Mouse (Mus musculus) erythroblast, adult 5-6 weeks (primary cell): ENCODE results near the gene Ctnna3. TPM values are rescaled to one million over a fixed set of nuclear protein-coding genes. Genes with fewer than 3 reads are reported as not detected.
"Not testable (repeated sequence)": the region's sequence is repeated elsewhere in the genome, so short reads cannot be mapped to it uniquely, and the experiment has no call there.

Experiments
- ATAC-seq: replicated peaks from 2 replicates; pipeline ENCODE4 v1.8.0; 2016; ENCODE audit warnings: moderate number of reproducible peaks, mild to moderate bottlenecking, moderate TSS enrichment, inconsistent platforms; ENCODE audit not compliant: poor library complexity, low FRiP score, severe bottlenecking
- total RNA-seq, 2 experiments: library from RNA; stranded (forward) in 1 of 2; stranded (reverse) in 1 of 2; fragments of 150-400 nt in 1 of 2; fragments of 200-764, 138-1000 nt in 1 of 2; gene quantifications; 2 replicates each; pipeline versions ENCODE4 v1.2.3 to v1.2.4; 2015 to 2017; ENCODE audit warnings: low replicate concordance in 2 of 2

Ctnna3 gene
- total RNA-seq, 2 experiments from 2014 or later, result not detected

DNA sequence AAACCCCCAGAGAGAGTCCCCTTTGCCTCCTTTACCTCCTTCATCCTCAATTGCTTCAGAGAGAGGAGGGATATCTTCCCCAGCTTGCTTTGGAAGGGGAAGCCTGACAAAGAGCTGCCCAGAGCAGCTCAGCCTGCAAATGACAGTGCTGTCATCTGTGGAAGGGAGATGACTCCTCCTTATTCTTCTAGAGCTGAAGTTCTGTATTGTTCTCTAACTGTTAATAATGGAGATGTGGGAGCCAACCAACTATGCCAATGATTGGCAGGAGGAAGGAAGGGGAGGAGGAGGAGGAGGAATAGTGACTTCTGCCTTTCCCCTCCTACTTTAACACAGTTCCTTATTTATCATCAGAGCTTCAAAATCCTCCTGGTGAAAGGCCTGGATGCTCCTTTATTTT is 875.9 kb downstream of the Ctnna3 start:
- ATAC-seq, result no peak

DNA sequence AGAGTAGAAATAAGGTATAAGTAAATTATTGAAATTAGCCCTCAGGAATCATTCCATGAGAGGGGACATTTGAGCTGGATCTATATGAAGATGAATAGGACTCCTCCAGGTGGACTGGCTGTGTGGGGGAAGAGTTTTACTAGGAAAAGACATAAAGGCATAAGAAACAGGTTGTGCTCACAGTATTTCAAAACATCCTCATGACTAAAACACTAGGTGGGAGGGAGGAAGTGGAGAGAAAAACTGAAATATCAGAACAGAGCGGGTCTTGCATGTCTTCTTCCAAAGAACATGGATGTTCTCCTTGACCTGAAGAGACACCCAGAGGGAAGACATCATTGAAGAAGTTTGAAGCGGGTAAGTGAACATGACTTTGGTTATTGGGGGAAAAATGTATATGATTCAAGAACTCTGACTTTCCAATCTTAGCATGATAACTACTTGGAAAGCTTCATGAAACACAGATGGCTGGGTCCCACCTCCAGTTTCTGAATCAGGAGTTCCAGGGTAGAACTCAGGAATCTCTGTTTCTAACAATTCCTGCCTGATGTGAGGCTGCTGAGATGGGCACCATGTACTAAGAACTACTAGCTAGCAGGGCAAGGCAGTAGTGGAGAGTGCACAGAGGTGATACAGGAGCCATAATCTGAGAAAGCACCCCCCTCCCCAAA is 881.9 kb downstream of the Ctnna3 start:
- no peak for ATAC-seq

DNA sequence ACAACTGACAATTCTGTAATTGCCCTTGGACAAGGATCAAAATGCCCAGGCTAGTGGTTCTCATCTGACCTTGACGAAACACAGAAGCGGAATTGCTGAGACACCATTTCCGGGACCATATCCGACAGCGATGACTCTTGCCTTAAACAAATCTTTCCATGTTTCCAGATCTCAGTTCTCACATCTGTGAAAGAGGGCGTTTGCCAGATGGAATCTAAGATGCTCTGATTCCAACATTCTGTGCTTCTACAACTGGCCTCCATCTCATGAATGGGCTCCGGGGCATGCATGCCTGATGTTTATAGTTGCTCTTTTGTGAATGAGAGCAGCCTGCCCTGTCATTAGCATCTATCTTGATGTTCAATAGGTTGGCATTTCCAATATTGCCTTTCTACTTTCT is 890.4 kb downstream of the Ctnna3 start:
- no peak for ATAC-seq

DNA sequence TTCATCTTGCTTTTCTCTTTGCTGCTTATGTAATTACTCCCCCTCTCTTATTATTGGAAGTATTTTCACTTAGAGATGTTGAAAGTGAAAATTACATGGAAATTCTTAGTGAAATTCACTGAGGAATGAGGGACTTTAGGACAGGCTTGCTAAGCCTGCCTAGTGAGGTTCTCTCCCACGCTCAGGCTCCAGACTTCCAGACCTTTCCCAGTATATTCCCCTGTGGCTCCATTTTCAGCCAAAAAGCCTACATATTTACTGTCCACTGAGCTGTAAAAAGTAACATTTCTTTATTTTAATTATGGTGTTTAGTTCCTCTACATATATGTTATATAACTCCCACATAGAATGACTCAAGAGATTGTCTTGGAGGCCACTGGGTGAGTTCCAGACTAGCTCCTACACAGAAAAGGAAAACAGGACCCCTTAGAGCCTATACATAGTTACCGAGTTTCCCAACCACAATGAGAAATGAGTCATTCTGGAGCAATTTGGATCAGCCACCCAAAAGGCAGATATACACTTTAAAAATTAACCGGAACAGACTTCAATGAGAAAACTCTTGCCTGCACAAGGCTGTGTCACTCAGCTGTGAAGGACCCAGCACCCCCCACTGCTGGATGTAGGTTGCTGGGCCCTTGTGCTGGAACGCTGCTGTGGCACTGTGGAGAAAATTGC is 912.9 kb downstream of the Ctnna3 start:
- ATAC-seq, result no peak

DNA sequence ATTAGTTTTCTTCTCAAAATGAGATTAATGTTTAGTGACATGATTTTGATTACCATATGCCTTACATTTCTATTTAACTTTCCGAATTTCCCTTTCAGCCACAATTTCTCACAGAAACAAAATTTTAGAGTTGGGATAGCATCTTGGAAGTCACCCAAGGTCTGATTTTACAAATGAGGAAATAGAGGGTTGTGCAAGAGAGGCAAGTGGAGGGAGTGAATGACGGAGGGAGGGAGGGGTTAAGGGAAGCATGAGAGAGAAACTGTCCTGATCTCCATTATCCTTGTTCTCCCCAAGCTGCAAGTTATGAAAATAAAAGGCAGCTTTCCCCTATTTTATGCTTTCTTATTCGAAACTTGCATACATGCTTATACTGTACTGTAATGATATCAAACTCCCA is 943.4 kb downstream of the Ctnna3 start:
- ATAC-seq, result no peak

DNA sequence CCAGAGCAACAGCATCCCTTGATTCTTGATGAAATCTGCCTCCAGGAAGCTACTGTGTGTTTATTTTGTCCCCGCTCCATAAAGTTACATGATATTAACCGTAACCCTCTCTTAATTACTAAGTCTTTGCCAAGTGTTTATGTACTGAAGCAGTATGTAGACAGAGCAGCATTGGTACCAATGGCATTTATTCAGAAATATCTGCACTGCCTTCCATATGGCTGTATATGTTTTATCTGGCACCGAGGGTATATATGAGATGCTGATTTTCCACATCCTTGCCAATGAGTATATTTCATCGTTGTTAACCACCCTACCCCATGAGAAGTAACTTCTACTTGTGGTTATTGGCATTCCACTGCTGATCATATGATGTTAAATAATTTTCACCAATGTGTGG is 947.9 kb downstream of the Ctnna3 start:
- ATAC-seq, result no peak

DNA sequence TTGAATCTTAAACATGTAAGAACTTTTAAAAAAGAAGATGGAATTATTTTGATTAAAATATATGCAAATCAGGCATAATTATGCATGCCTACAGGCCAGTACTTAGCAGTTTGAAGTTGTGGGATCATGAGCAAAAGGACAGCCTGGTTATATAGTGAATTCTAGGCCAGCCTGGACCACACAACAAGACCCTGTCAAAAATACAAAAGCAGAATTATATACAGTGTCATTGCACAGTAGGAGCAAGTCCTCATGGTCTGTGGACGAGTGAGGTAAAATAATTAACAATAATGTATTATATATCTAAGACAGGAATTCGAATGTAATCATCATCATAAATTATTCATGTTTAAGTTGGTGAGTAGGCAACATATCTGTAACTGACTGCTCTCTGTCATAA is 966.7 kb downstream of the Ctnna3 start:
- ATAC-seq, result no peak

DNA sequence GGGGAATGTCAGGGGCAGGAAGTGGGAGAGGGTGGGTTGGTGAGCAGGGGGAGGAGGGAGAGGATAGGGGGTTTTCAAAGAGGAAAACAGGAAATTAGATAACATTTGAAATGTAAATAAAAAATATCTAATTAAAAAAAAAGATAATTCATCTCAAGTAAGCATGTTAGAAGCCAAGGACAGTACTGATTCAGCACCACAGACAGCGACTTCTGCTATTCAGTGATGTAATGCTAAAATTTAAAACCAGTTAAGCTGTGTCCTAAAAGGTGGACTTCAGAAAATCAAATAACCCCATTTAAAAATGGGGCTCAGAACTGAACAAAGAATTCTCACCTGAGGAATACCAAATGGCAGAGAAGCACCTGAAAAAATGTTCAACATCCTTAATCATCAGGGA is 988.5 kb downstream of the Ctnna3 start:
- not testable (repeated sequence) for ATAC-seq

DNA sequence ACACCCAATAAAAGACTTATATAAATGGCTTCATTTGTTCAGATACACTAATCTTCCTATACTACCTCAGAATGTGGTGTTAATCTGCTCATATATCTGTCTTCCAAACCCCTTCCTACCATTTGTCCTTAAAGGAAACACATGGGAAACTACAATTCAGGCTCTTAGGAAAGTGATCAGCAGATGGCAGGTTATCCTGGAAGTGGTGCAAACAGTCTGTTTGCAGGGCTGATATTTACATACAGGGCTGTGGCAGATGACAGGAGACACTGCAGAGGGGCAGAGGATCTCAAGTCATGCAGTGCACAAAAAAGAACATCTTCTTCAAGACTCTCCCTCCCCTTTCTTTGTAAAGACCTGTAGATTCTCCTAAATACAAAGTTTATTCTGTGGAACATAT is 1008.8 kb downstream of the Ctnna3 start:
- ATAC-seq, result no peak

DNA sequence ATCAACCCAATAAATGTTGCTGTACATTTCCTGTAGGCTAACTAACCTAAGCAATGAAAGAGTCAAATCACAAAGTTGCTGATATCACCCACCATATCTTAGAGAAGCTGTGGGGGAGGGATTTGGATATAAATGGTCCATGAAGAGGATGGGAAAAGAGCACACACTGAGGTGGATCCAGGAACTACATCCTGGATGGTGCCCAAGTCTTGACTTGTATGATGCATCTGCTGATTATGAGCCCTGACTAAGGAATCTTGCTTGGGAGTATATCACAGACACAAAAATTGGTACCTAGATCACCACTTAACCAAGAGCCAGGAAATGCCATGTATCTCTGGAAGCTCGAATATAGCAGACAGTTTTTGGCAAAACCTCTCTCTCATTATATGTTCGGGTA is 1018.7 kb downstream of the Ctnna3 start:
- ATAC-seq, result no peak

DNA sequence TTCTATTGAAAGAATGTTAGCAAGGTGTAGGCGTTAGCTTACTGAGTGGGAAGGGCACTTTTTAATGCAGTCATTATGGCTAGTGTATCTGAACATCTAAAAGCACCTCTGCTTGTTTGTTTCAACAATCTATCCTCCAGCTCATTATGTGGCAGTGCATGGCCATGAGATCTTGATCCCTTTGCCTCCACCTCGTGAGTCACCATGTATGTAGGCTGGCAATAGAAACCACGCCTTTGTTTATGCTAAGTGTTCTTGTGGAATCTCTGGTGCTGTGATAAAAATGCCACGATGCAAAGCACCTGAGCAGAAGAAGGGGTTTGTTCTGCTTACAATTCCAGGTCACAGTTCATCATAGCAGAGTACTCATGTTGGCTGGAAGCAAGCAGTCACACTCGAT is 1053.4 kb downstream of the Ctnna3 start:
- no peak for ATAC-seq

DNA sequence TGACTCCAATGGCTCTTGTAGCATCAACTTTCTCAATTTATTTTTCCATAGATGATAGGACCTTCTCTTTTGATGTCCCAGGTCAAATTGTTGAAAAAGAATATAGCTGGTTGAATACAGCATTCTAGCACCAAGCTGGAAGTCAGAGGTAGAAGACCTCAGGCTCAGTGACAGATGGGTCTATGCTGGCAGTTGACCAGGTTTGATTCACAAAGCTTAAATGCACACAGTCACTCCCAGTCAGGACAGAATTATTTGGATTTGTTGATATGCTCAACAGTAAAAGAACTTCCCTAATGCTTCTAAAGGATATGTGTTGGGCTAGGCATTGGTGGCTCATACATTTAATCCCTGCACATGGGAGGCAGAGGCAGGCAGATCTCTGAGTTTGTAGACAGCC is 1059.6 kb downstream of the Ctnna3 start:
- no peak for ATAC-seq

DNA sequence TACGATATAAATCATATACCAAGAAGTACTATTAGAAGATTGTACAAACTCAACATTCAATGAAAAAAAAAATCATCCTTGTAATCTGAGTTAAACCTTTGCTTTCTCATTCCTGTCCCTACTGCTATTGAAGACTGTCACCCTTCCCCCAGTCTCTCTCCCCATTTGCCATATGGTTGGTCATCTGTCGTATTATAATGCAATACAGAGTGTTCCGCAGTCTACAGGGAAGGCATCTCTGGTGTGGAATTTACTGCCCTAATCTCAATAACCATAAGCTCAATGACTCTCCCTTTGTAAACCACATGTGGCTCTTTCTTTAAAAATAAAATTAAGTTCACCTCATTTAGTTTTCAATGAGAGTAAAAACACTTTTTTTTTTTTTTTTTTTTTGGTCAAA is 1113.7 kb downstream of the Ctnna3 start:
- no peak for ATAC-seq

DNA sequence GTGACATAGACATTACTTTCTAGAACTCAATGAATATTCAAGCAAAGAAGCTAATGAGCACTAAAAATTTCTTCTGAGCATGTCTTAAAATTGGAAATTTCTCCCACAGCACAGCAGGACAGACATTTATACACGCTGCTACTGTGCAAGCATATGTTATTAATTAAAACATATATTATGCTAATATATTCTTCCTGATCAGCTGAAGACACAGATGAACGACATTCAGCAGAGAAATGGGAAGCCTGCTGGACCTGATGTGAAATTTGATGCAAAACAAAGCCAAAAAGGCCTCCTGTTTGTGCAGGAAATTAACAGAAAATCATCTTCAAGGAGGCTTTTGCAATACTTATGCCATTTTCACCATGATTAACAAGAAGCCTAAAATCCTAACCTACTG is 1114.5 kb downstream of the Ctnna3 start:
- no peak for ATAC-seq

DNA sequence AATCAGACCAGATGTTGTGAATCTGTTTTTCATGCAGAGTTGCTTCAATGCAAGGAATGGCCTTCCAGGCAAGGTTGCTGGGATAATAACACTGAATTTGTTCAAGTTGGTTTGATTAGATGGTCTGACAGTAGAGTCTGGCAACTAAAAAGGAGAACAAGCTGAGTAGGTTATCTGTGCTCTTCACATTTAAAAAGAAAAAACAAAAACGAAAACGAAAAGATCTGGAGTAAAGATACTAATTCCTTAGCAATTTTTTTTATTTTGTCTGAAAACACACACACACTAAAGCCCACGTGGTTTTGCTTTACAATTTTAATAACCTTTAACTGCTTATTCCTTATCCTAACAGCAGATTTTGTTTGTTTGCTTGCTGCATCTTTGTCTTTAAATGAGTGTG is 1141.4 kb downstream of the Ctnna3 start:
- no peak for ATAC-seq

DNA sequence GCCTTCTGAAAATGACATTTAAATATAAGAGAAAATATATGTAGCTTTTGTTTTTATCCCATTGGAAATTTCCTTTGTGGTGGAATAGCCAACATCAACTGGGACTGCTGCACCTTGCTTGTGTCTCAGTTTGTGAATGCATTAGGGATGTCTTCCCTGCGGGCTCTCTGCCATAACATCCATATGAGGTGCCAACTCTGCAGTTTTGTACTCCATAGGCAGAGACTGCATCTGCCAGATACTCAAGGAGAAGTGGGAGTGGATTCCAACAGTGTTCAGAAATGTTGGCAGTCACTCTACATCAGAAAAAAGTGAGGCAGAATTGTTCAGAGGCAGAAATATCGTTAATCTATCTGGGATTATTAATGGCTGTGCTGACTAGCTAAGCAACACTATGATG is 1158.2 kb downstream of the Ctnna3 start:
- no peak for ATAC-seq

DNA sequence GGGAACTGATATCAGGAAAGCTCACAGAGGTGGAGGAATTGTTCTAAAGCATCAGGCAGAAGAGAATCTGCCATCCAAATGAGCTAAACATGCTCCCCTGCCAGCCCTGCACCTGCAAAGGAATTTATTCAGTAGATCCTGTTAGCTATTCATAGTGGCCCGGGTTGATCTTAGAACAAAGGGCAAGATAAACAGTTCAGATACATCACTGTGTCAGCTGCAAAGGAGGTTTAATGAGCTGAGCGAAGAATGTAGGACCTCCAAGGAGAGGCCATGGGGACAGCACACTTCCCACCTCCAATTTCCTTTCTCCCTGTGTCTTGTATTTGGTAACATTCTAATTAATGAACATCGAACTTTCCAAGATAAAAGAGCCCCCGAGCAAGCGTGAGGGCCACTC is 1206.9 kb downstream of the Ctnna3 start:
- ATAC-seq, result no peak

DNA sequence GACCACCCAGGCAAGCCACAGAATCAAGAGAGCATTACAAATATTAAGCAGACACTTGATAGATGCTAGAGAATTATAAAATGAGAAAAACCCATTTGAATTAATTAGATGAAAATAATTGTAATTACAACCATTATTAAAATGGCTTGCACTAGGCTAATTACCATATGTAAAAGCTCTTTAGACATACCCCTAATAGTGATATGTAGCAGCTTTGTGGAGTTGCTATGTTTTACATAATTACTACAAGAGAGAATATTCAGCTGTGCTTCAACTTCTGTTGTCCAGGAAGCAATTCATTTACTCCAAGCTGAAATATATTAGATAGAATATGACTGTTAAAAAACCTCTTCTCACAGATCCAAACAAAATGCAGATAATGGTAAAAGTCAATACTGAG is 1209.2 kb downstream of the Ctnna3 start:
- no peak for ATAC-seq

DNA sequence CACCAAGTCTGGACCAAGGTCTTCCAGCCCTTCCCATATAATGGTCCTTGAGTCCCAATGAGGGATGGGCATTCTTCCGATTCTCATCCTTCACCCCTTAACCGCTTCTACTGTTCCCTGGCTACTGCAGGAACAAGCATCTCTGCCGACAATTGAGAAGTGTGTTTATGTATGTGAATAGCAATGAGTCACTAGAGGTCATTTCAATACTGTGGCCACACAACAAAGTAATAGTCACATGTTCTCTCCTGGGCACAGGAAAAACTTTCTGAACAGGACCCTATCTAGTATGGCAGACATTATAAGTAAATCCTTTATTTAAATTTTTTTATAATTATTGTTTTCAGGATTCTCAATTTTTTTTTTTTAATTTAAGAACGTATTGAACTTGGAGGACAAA is 1211.2 kb downstream of the Ctnna3 start:
- ATAC-seq, result no peak

DNA sequence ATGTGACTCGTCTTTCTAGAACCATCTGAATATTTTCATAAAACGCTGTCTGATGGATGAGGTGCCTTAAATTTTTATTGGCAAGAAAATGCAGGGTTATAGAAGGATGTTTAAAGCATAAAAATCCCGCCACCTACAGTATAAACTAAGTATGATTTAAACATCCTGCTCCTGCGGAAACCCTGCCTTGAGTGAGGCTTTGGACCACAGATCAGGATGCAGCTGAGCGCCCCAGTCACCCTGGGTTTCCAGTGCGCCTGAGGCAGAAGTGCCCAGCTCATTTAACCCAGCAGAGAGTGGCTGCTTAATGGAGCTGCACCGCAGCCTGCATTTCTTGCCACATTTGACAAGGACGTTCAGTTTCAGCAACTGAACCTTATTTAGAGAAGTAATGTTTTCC is 1211.7 kb downstream of the Ctnna3 start:
- ATAC-seq, result no peak

DNA sequence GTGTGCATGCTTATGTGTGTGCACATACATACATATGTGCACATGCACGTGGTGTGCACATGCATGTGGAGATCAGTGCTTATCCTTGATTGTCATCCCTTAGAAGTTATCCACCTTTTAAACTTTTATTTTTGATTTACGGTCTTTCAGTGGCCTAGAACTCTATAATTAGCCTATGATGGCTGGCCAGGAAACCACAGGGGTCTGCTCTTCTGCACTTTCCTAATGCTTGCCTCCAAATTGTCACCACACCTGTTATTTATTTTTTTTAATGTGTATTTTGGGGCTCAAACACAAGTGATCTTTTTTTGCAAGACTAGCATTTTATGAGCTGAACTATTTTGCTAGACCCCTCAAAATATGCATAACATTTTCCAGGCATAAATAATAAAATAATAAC is 1214.1 kb downstream of the Ctnna3 start:
- ATAC-seq, result no peak

DNA sequence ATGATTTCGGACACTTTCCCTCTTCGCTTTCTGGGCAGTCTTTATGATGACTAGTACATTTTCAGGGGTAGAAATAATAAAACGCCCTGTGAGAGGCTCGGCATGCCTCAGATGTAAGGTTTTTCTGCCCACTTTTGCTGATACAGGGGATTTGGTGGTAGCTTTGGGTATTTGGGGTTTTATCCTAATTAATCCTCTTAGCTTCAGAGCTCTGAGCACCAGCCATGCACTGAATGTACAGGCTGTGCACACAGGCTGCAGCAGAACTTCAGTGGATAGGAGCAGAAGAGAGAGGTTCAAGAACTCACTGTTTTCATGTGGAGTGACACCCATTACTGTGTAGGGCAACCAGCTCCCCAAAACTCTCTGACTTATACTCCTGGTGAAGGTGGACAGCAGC is 1231.3 kb downstream of the Ctnna3 start:
- ATAC-seq, result no peak
